Mouse (Mus musculus) 3134 (cell line): ENCODE data around the gene Ube2l3.

Source experiments
- DNase-seq: peaks from one replicate; pipeline ENCODE4 v3.0.0-alpha.2; 2011; ENCODE audit warnings: low spot score; ENCODE audit not compliant: insufficient read length; ENCODE audit errors: extremely low read depth

The Ube2l3 gene

DNA sequence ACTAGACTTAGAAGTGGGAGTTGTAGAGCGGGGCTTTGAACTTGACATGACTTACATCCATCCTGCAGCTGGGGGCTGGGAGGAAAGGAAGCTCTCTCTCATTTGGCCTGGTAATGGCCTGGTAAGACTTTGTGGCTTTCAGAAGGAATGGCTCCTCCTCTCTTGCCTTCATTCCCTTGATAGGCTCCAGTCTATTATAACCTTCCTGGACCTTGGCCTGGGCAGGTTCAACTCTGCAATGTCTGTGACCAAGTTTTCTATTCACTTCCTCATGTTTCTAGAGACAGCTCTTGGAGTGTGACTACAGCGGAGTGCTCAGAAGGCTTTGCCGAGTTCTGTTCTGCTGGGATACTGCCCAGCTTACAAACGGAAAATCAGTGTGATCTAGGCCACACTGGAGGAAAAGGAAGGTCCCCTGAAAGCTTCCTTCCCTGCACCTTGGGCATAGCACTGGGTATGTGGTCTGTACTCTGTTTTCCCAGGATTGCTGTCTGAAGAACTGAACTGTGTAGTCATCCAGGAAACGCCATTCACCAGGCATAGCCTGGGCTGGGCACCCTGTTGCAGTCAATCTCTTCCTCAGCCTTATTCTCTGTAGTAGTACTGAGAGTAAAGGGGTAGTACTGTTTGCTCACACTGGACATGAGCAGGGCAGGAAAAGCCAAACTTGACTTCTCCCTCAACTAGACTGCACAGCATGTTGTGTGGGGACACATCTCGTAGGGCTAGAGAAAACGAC lies 51.8 kb downstream of the Ube2l3 start:
- no peak for DNase-seq

DNA sequence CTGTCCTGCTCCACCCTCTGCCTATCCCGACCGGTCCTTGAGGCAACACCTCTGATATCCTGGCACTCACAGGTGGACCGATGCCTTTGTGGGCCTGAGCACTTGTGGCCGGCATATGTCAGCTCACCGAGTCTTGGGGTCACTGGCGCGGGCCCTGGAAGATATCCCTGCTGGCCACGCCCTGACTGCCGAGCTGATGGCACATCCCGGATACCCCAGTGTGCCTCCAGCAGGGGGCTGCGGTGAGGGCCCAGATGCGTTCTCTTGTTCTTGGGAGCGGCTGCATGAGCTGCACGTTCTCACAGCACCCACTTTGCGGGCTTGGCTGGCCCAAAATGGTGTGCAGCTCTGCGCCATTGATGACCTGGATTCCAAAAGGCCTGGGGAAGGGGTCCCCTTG lies 54.4 kb downstream of the Ube2l3 start:
- no peak for DNase-seq

DNA sequence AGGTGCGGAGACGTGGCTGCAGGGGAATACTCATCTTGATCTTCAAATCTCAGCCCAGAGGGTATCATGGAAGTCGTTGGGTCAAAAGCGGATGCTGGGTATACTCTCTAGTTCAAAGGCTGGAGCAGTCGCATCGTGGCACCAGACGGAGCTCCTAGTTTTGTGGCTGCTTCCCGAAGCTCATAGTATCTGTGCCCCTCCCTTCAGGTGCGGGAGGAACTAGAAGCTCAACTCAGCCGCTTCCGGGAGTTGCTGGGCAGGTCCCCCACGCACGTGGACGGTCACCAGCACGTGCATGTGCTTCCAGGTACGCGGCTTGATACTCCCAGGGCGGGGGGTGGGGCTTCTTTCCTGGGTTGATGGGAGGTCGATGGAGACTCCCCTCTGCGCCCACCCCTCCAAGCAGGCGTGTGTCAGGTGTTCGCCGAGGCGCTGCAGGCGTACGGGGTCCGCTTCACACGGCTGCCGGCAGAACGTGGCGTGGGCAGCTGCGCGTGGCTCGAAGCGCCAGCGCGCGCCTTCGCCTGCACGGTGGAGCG lies 55.0 kb downstream of the Ube2l3 start:
- DNase-seq: no peak

DNA sequence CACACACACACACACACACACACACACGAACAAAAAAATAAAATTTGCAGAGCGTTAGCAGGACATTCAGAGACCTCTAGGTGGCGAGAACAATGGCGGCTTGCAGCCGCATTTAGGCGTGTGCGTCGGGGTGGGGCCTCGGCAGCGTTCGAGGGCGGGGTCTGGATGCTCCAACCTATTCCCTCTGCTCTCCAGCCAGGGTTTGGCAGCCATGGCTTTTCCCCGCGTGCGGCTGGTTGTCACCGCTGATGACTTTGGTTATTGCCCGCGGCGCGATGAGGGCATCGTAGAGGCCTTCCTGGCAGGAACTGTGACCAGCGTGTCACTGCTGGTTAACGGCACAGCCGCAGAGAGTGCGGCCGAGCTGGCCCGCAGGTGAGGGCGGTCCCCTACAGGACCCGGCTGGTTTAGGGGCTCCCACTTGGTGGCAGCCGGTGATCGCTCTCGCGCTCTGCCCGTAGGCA lies 55.6 kb downstream of the Ube2l3 start, which contains the start of gene Ccdc116:
Gene Ccdc116 (minus strand): TSS at position 458 of the 464 bp plus-strand sequence.
- no peak for DNase-seq

DNA sequence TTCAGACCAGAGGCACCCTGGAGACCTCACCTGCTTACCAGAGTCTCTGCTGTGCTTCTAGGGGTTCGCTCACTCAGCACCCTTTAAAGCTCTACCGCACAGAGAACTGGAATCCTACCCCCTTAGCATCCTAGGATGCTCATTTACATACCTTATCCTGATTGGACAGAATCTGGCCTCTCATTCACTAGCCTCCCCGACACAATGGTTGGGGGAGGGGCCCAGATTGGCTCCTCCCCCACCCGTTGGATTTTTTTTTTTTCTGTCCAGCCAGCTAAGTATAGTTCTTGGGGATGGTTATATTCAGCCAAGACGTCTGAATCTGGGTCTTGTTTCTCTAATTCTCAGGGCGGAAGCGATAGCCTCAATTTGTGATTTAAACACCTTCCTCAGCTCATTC lies 58.1 kb downstream of the Ube2l3 start, which contains the start of gene Ydjc:
Gene Ydjc (plus strand): TSS at position 283 of the 400 bp plus-strand sequence.
- no peak for DNase-seq

DNA sequence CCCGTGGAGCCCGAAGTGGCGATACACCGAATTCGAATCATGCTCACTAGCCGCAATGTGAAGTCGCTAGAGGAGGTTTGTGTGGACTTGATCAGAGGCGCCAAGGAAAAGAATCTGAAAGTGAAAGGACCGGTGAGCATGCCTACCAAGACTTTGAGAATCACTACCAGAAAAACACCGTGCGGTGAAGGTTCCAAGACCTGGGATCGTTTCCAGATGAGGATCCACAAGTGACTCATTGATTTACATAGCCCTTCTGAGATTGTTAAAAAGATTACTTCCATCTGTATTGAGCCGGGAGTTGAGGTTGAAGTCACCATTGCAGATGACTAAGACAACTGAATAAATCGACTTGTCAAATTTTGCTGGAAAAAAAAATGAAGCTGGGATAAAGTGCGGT lies 65.1 kb downstream of the Ube2l3 start:
- DNase-seq: no peak

DNA sequence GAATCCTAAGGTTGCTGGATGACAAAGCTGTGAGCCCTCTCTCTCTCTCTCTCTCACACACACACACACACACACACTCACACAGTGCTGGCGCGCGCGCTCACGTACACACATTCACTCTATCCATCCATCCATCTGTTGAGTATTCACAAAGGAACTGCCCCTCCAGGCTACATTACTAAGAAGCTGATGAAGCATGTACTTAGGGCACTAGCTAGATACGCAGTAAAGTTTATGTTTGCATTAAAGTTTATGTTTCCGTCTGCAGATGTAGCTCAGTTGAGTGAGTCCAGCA lies 69.6 kb downstream of the Ube2l3 start:
- DNase-seq: no peak

DNA sequence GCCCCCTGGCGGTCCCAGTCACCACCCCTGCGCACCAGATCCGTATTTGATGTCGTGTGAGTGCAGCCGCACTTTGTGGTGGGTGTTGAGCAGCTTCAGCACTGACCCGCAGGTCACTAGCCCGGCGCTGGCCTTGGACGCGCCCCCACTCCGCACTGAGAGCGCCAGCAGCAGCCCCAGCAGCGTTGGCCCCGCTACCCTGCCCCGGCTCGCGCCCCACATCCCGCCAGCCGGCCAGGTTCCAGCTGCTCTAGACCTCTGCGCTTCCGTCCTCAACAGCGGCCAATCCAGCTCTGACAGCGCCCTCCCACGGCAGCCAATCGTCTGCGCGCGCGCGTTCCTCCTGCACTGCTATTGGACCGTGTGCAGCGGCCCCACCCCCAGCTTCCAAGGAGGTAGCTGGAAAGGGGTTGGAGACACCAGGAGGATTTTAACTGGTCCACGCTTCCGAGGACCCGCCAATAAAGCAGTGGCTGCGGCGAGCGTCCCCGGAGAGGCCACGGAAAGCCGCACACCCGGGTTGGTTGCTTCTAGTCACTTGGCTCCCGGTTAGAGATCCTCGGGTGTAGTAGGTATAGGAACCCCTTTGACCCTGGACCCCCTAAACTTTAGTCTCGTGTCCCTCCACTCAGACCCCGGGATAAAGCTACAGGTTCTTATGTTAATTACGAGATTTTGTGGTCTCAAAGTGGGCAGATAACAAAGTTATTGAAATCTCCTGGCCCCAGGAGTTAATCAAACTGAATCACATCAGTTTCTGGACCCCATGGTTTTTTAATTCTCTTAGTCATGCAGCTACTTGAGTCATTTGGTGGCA lies 70.2 kb downstream of the Ube2l3 start, which contains the start of gene Sdf2l1:
Gene Sdf2l1 (minus strand): TSS at position 295 of the 817 bp plus-strand sequence.
- peak; percentile 99 for DNase-seq

DNA sequence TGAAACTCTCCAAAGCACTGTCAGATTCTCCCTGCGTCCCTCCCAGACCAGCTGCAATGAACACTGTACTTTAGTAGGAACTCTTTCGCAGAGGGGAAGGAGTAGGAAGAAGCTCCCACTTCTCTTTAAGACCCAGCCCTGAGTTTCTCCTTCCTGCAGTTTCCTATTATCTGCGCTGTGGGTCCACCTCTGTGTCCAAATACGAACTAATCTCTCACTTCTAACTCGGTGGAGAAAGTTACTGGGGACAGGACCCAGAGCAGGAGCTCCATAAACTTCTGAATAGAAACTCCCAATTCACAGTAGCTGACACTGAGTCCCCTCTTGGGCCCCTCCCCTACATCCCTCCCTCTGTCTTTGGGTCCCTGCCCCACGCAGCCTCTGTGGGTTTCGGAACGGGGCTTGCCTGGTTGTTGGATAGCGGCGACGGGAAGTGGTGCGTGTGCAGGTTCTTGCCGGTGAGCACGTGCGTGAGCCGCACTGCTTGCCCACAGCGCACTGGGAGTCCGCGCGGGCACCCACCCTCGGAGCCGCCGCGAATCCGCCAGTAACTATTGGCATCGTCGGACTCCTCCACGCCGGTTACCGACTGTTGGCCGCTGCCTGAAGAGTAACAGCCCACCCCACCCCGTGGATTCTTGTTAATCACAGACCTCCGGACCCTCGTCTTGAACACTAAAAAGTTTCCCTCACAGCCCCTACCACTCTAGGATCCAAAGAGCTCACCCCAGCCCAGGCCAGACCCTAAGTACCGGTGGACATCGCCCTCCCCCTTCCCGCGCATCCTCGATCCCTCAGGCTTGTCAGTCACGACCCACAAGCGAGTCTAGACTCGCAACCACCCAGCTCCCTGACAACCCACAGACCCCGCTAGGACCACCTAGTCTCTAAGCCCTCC lies 71.0 kb downstream of the Ube2l3 start:
- peak; percentile 70 for DNase-seq

DNA sequence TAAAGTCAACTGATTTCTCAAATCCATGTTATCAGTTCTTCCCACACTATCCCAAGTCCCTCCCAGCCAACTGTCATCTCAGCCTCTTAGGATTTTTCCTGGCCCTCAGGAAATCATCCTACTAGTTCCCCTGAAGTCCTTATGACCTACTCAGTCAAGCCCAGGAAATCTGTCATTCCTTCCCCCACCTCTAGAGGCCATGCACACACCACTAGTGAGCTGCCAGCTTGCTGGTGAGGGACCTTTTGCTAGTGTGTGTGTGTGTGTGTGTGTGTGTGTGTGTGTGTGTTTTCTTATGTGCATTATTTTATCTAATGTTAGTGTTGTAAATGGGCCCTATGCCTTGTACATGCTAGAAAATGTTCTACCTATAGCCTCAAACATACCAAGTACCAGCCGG lies 75.2 kb downstream of the Ube2l3 start:
- DNase-seq: no peak

DNA sequence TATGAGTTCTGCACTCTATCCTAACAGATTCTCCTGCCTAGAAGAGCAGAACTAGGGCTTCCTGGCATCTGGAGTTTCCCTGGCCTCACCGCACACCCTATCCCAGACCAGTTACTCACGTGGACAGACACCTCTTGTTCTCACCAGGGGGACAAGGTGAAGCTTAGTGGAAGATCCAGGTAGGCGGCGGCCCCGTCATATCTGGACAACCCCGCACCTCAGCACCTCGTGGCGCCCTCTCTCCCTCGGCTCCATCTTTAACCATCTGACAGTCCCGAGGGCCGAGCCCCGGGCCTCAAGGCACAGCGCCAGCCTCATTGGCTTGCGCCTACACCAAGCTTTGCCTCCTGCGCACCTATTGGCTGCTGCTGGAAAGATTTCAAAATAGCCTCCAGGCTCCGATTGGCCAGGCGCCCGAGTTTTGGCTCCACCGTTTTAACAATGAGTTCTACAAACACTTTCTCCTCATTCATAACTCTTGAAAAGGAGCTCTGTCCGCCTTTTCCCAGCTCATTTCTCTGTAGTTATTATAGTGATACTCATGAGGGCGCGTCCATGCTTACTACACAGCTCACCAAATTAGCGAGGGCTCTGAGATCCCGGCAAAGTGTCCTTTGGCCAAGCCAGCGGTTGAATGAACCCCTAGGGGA lies 77.5 kb downstream of the Ube2l3 start, which contains the start of gene 2610318N02Rik:
Gene 2610318N02Rik (minus strand): TSS at position 297 of the 650 bp plus-strand sequence.
- DNase-seq: no peak

DNA sequence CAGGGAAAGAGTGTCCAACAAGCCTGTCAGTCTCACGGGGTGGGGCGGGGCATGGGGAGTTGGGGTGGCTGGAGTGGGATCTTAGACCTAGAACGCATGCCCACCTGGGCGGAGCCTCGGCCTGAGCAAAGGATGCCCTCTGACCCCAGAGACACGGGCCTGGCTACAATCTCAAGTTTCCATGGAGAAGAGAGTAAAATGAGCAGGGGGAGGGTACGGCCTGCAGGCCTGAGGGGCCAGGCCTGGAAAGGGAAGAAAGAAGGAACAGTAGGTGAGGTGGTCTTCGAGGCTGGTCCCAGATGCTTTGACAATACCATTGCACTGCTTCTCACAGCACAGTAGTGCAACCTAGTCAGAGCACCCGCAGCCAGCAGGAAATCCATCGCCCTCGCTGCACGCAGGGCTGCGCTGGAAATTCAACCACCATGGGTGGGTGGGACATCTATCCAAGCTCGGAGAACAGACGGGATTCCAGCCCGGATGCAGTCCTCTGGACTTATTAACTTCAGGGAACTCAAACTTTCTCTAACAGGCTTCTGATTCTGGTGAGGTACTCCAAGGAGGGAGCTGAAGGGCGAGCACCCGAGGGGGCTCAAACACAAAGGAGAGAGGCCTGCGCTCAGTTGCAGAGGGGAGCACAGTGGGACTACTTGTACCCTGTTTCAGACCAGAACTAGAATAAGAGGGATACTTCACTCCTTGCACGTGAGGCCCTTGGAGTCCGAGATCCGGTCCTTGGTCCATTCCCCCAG lies 78.2 kb downstream of the Ube2l3 start:
- DNase-seq: no peak

DNA sequence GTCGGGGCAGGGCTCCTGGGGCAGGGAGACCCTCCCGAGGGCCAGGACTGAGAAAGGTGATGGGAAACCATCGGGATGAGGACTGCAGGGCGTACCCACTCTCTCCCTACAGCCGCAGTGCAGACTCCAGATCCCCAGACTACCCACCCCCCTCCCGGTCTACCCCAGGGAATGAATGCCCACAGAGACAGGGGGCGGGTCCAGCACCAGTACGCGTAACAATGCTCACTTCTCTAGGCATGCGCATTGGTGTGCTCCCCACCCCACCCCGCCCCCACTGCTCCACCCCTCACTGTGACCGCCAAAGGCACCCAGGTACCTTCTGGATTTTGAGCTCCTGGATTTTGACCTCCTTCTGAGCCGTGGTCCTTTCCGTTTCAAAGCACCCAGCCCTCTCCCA lies 80.9 kb downstream of the Ube2l3 start:
- DNase-seq: no peak

DNA sequence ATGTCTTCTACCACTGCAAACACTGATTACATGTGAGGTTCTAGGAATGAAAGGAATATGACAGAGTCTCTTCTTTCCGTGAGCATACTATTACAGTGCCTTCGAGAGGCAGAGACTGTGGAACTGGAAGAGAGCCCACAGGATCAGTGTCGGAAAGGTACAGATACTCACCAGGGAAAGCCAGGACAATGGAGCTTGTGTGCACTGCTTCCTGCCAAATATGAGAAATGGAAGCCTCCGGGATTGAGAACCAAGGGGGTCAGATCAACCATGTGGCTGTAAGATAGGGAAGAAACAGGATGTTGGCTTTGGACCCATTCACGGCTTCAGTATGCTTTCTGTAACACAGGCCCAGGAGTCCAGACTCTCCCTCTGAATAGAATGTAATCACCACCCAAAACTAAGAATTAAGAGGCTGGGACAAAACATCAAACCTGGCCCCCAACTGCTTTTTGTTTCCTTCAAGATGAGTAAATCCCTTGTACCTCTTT lies 85.1 kb downstream of the Ube2l3 start:
- no peak for DNase-seq

DNA sequence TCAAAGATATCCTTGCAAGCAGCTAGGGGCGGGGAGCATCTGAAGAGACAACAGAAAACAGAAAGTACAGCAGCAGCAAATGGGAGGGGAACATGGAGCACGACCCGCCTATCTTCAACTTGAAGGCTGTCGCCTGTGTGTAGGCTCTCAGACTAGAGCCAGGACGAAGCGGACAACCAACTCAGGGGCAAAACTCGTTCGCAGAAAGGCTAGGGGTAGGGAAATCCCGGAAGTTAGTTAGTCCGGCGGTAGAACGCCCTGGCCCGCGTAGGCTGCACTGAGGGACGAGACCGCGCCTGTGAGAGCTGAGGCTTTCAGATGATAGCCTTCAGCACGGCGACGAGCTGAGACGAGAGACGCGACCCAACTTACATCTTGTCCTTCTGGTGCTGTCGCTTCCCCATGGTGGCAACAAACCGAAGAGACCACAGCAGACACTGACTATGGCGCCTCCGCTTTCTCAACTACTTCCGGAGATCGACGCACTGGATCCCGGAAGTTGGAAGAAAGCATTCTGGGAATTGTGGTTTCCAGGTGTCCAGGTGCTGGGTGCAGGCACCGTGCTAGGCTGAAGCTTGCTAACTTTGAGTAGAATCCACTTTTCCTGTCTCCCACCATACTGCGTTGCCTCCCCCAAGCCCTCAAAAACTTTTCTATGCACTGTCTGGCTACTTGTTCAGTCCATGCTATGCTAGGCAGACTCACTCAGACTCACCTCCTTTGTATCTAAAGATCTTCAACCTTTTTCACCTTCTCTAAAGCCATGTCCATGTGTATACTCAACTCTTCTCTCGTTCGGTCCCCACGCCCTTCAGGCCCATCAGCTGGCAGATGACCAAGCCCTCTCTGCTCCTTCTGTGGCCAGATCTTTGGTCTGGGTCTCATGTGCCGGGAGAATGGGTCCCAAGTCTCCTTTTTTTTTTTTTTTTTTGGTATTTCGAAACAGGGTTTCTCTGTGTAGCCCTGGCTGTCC lies 91.4 kb downstream of the Ube2l3 start, which contains the start of gene Ppil2:
Gene Ppil2 (minus strand): TSS at position 487 of the 973 bp plus-strand sequence.
- DNase-seq: peak; percentile 82

DNA sequence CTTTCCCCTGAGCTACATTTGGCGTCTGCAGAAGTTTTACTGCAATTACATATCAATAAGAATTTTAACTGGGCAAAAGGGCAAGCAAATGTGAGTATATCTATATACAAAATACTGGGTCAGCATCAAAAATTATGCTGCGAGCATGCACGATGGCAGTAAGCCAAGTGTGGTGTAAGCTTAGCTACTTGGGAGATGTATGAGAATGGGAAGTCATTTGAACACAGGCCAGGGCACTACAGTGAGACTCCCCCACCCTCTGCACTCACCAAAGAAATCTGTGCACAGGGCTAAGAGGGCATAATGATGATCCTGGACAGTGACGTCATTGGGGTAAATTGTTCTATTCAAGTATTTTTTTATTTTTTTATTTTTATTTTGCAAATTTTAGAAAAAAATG lies 97.8 kb downstream of the Ube2l3 start:
- DNase-seq: no peak

DNA sequence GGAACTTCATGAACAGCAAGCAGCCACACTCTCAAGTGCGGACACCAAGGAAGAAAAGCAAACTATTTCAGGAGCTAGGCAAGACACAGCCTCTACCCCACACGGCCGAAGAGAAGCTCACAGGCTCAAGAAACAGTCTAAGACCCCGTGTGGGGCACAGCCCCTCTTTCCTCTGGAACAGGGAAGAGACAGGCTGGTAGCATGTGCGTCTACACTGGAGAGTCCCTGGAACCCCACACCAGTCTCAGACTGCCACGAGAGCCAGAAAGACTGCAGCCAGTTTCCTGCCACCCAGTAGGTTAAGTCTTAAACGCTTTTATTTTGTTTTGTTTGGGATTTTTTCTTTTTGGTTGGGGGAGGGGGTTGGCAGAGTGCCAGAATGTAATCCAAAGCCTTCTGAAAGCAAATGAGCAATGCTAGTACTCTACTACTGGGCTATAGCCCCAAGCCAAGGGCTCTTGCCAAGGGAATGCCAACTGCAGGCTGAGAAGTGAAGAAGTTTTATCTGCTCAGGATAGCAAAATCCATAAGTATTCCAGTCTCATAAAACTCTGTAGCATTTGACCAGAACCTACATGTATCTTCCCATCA lies 99.7 kb downstream of the Ube2l3 start:
- DNase-seq: no peak
